Mouse (Mus musculus): ENCODE results near the gene Nbea.

DNA sequence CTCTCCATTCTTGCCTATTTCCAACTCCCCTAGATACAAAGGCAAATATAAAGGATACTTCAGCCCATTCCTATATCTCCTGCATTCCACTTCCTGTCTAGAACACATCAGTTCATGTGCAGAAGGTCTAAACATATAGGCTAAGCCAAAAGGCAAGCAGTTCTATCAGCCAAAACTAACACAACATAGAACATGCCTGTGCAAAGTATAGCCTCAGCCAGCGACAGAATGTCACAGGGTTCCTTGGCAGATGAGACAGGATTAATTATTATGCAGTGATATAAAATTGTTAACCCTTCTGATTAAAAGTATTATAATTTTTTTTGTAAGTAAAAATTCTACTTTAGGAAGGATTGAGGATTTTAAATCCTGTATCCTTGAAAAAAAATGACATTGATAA lies 140.4 kb downstream of the Nbea start:
- TF ChIP-seq CTCF (IDR thresholded peaks at IDR 0.05; ENCODE audit: borderline replicate concordance, control insufficient read depth, extremely low read depth, insufficient read depth, low read length, poor library complexity) (no peak), POLR2A (IDR thresholded peaks at IDR 0.05; ENCODE audit: control insufficient read depth, extremely low read depth, insufficient read depth, low read length, poor library complexity) (no peak)
